11 mouse cellular contexts compared by ENCODE assay signal in the genomic region with DNA sequence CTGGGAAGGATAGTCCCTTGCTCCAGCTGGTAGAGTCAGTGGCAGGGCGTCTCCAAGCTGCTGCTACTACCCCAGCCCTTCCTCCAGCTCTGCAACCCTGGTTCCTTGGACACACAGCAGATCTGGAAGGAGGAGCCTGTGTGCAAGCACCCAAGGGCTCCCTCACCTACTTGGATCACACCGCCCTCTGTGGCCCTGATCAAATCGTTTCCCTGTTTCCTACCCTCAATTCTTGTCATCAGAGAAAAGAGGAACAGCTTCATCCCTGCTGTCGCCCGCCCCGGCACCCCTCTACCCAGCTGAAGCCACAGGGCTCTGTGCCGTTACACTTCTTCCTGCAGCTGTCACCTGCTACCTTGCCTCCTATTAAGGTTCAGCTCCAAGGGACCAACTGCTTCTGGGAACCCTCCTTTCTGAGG. TPM values are rescaled to one million over a fixed set of nuclear protein-coding genes. Genes with fewer than 3 reads are reported as not detected.
DNase-seq lines count a peak whose midpoint lies in the region; TF ChIP-seq lines count a peak whose summit lies in the region.
"Had no signal": no experiment of that assay in that cellular context is flagged by ENCODE, and none has a peak within 500 bp of the region (broad histone marks: within the 10 kb centered on the region; RNA-seq: fewer than 3 reads in every experiment).

No protein-coding gene starts in this region.

- H3K4me3 ChIP-seq in lung, adult 2 months (replicated peaks; ENCODE audit: extremely low read depth, low read depth, low read length): no peak overlapping the region
- H3K4me3 ChIP-seq in macrophage (ENCODE audit: inconsistent target): no peak overlapping the region
- H3K4me3 ChIP-seq: heart, embryonic 13.5 days had no signal

- WGBS in lung, adult 2 months: 71% methylated on average over 7 of the region's 7 CpGs
- WGBS in macrophage (ENCODE audit: missing documents): under 1% methylated on average over 7 of the region's 7 CpGs

- H3K36me3 ChIP-seq in macrophage (ENCODE audit: inconsistent target): peaks cover 33% of the 10 kb centered on the region; the same call in 1 of the 2 replicates

- peaks cover 21% of the 10 kb centered on the region for H3K4me1 ChIP-seq in lung, adult 2 months (ENCODE audit: control insufficient read depth, insufficient read depth, low read length)

- TF ChIP-seq CTCF in lung, adult 2 months (IDR thresholded peaks at IDR 0.05; ENCODE audit: insufficient read depth, low read length): no peak

- no peak for DNase-seq in lung, adult 2 months
- no peak for DNase-seq in lung, postnatal 14 days
- peak; percentile 70 for DNase-seq in adipocyte (ENCODE audit: low spot score)
- peak; percentile 85 for DNase-seq in thymus, postnatal 0 days (ENCODE audit: low spot score)
- no peak for DNase-seq in right cerebral cortex, postnatal 4 days
- DNase-seq in cerebellum, postnatal 36 days: no peak
- DNase-seq in urinary bladder, postnatal 10 days (ENCODE audit: low spot score): no peak
- DNase-seq: cerebellum, adult 9-10 months; kidney, adult 8-10 months had no signal

- peaks cover 32% of the 10 kb centered on the region for H3K79me2 ChIP-seq in macrophage (ENCODE audit: inconsistent target)

- peak; percentile 31; the same call in 1 of the 2 replicates for TF ChIP-seq POLR2A in lung, adult 2 months (IDR thresholded peaks at IDR 0.05; ENCODE audit: borderline replicate concordance, extremely low read depth, low read depth, low read length)

- H3K27ac ChIP-seq in macrophage: peak overlapping the region; percentile 99
- H3K27ac ChIP-seq: heart, embryonic 13.5 days had no signal

RNA-seq across cellular contexts. Expression of a gene that starts 9.7 kb away (rescaled TPM):
- polyA plus RNA-seq in lung, adult 2 months (2012; rRNA removed): 11.9 and 13.9 TPM in 2 replicates
- 100 to 1,000 TPM in 20 of 26 experiments, 10 to 100 TPM in 6; 57.3 to 229 (median 148) TPM for total RNA-seq in macrophage (2018; cell fraction: chromatin; rRNA removed)
- total RNA-seq in macrophage (2018; cell fraction: cytosol; rRNA removed): 100 to 1,000 TPM in 8 of 26 experiments, 10 to 100 TPM in 18; 12.0 to 167 (median 56.6) TPM
- 100 to 1,000 TPM in 18 of 26 experiments, 10 to 100 TPM in 8; 39.0 to 219 (median 148) TPM for total RNA-seq in macrophage (2018; cell fraction: nucleus; rRNA removed)
- 6.2 to 14.2 TPM (median 8.5 TPM) in 3 replicates for polyA plus RNA-seq in macrophage (2018)
- polyA plus RNA-seq in thymus, postnatal 0 days (2015; fragmentation: Nextera tagmentation; extraction: Ambion mirVana): 3.0 and 3.5 TPM in 2 replicates

RNA-seq across cellular contexts. Expression of a gene that starts 33.0 kb away (rescaled TPM):
- polyA plus RNA-seq in lung, adult 2 months (2012; rRNA removed): 9.5 and 14.2 TPM in 2 replicates
- total RNA-seq in macrophage (2018; cell fraction: chromatin; rRNA removed): 10 to 100 TPM; 11.9 to 63.3 (median 32.7) TPM
- total RNA-seq in macrophage (2018; cell fraction: cytosol; rRNA removed): 10 to 100 TPM; 17.9 to 37.9 (median 23.7) TPM
- total RNA-seq in macrophage (2018; cell fraction: nucleus; rRNA removed): 10 to 100 TPM in 25 of 26 experiments, 1 to 10 TPM in 1; 9.1 to 45.3 (median 21.4) TPM
- 18.5 to 49.2 TPM (median 35.8 TPM) in 3 replicates for polyA plus RNA-seq in macrophage (2018)
- polyA plus RNA-seq in thymus, postnatal 0 days (2015; fragmentation: Nextera tagmentation; extraction: Ambion mirVana): 48.4 and 57.8 TPM in 2 replicates

RNA-seq across cellular contexts. Expression of a gene that starts 51.4 kb away (rescaled TPM):
- 7.8 and 8.8 TPM in 2 replicates for polyA plus RNA-seq in lung, adult 2 months (2012; rRNA removed)
- total RNA-seq in macrophage (2018; cell fraction: chromatin; rRNA removed): 10 to 100 TPM in 22 of 26 experiments, 1 to 10 TPM in 4; 6.2 to 19.7 (median 15.0) TPM
- 10 to 100 TPM; 14.5 to 23.3 (median 19.6) TPM for total RNA-seq in macrophage (2018; cell fraction: cytosol; rRNA removed)
- 10 to 100 TPM; 10.2 to 22.7 (median 17.1) TPM for total RNA-seq in macrophage (2018; cell fraction: nucleus; rRNA removed)
- polyA plus RNA-seq in macrophage (2018): 15.9 to 19.4 TPM (median 15.9 TPM) in 3 replicates
- 37.3 and 38.2 TPM in 2 replicates for polyA plus RNA-seq in thymus, postnatal 0 days (2015; fragmentation: Nextera tagmentation; extraction: Ambion mirVana)

RNA-seq across cellular contexts. Expression of a gene that starts 52.4 kb away (rescaled TPM):
- 14.9 and 15.8 TPM in 2 replicates for polyA plus RNA-seq in lung, adult 2 months (2012; rRNA removed)
- not detected for total RNA-seq in macrophage (2018; cell fraction: chromatin; rRNA removed)
- under 1 TPM in 8 of 26 experiments, not detected in 18; 0.03 to 0.17 (median 0.07) TPM for total RNA-seq in macrophage (2018; cell fraction: cytosol; rRNA removed)
- total RNA-seq in macrophage (2018; cell fraction: nucleus; rRNA removed): not detected
- polyA plus RNA-seq in macrophage (2018): 0.09 TPM in 1 of 3 replicates, not detected in the others
- polyA plus RNA-seq in thymus, postnatal 0 days (2015; fragmentation: Nextera tagmentation; extraction: Ambion mirVana): 0.22 and 0.30 TPM in 2 replicates

Comparison
In these comparisons a context has a peak if more than half of its experiments do, and no peak if none do; other contexts are left out.
1. DNase-seq: peak in adipocyte (single experiment) and thymus, postnatal 0 days (single experiment); none in lung, adult 2 months (single experiment), lung, postnatal 14 days (single experiment), right cerebral cortex, postnatal 4 days (single experiment), cerebellum, postnatal 36 days (0 of 2) and urinary bladder, postnatal 10 days (single experiment).